Mouse (Mus musculus): ENCODE measurements around the gene Casp8. TPM values are rescaled to one million over a fixed set of nuclear protein-coding genes. Genes with fewer than 3 reads are reported as not detected.
"Not testable (repeated sequence)": the region's sequence is repeated elsewhere in the genome, so short reads cannot be mapped to it uniquely, and the experiment has no call there.

The Casp8 gene
- total and polyA plus RNA-seq, 3 experiments = 15.2 to 17.5 TPM; not detected in 1

DNA sequence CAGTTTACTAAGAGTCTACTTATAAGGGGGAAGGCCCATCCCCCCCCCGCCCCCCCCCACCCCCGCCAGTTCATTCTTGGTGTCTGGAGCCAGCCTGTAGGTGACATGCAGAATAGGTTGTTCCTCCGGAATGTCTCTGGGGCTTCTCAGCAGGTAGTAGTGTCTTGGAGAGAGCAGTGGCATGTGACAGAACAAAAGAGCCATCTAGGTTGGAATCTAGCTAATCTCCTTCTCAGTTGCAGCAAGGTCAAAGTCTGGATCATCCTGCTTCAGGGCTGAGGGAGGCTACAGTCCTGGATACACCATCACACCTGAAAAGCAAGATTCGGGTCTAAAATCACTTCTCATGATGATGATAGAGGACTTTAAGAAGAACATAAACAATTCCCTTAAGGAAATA is 90.5 kb downstream of the Casp8 start:
- Histone ChIP-seq H3K4me1 (ENCODE audit: control insufficient read depth in 1 of 2, insufficient read depth in 2 of 2, low read length in 2 of 2) (no peaks in the 10 kb centered on the region), H3K79me2 (ENCODE audit: control insufficient read depth, insufficient read depth, low read length, poor library complexity) (no peaks in the 10 kb centered on the region), H3K9ac (ENCODE audit: control insufficient read depth, low read depth, low read length, poor library complexity, severe bottlenecking) (no peak overlapping the region), H3K27ac (ENCODE audit: control insufficient read depth, low read depth, low read length) (no peak overlapping the region), H3K4me3 (ENCODE audit: control insufficient read depth in 1 of 2, insufficient read depth in 1 of 2, low read depth in 2 of 2, low read length in 2 of 2) (no peak overlapping the region), H3K27me3 (ENCODE audit: control insufficient read depth in 1 of 2, insufficient read depth in 2 of 2, low read length in 2 of 2) (no peaks in the 10 kb centered on the region), H3K9me3 (replicated peaks; ENCODE audit: insufficient read depth, low read length) (no peaks in the 10 kb centered on the region), H3K36me3 (ENCODE audit: control insufficient read depth in 1 of 2, insufficient read depth in 2 of 2, low read length in 2 of 2) (no peaks in the 10 kb centered on the region)
- DNase-seq (ENCODE audit: low read depth, low spot score) = no peak
- no peak for TF ChIP-seq POLR2AphosphoS5 (IDR thresholded peaks at IDR 0.05; ENCODE audit: borderline replicate concordance, low read depth, low read length)
- no peak for TF ChIP-seq HCFC1 (IDR thresholded peaks at IDR 0.05; ENCODE audit: low read depth, low read length)
- TF ChIP-seq TAL1 (IDR thresholded peaks at IDR 0.05; ENCODE audit: low read length) = no peak
- no peak for TF ChIP-seq EP300 (IDR thresholded peaks at IDR 0.05; ENCODE audit: low read depth in 1 of 2, low read length in 2 of 2)
- no peak for TF ChIP-seq TBP (IDR thresholded peaks at IDR 0.05; ENCODE audit: low read depth, low read length)
- TF ChIP-seq MYC (IDR thresholded peaks at IDR 0.05; ENCODE audit: low read depth, low read length) = no peak
- TF ChIP-seq MEF2A (IDR thresholded peaks at IDR 0.05; ENCODE audit: extremely low read depth, insufficient replicate concordance, low read depth, low read length, poor library complexity, severe bottlenecking) = no peak
- no peak for TF ChIP-seq CTCF (IDR thresholded peaks at IDR 0.05 in 2 of 3, conservative IDR thresholded peaks at IDR 0.05 in 1 of 3; ENCODE audit: control insufficient read depth in 1 of 3, insufficient read depth in 1 of 3, low read depth in 2 of 3, low read length in 3 of 3, poor library complexity in 1 of 3, severe bottlenecking in 1 of 3)
- no peak for TF ChIP-seq MYB (IDR thresholded peaks at IDR 0.05; ENCODE audit: low read depth, low read length)
- TF ChIP-seq UBTF (IDR thresholded peaks at IDR 0.05; ENCODE audit: borderline replicate concordance, insufficient read depth, low read depth, low read length) = no peak

DNA sequence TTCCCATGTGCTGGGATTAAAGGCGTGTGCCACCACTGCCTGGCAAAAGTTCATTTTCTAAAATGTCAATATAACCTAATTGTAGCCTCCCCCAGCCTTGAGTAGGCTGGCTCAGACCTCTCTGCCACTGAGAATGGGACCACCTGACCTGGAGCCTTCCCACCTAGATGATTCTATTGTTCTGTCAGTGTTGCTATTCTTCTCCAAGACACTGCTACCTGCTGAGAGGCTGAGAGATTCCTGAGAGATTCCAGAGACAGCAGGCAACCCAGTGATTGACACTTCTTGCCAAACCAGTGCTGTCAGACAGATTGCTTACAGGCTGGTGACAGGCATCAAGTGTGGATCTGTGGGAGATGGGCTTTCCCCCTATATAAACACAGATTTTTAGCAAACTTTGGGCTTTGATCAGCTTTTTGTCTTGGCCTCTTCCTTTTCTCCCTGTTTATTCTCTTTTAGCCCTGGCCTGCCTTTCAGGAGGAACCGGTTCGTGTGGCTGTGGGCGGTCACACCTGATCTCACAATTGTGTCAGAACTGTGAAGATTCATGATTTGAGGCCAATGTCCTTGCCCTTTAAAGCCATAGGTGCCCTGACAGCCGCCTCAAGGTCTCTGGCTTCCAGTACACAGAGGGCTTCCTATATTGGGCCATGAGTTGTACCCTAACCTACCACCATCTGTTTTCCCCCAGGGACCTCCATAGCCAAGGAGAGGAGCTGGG is 94.8 kb downstream of the Casp8 start:
- no peaks in the 10 kb centered on the region for H3K9me3 ChIP-seq (replicated peaks; ENCODE audit: insufficient read depth, low read length)
- H3K36me3 ChIP-seq (ENCODE audit: control insufficient read depth in 1 of 2, insufficient read depth in 2 of 2, low read length in 2 of 2) = no peaks in the 10 kb centered on the region
- TF ChIP-seq POLR2AphosphoS5 (IDR thresholded peaks at IDR 0.05; ENCODE audit: borderline replicate concordance, low read depth, low read length) = no peak
- no peaks in the 10 kb centered on the region for H3K79me2 ChIP-seq (ENCODE audit: control insufficient read depth, insufficient read depth, low read length, poor library complexity)
- no peak for DNase-seq (ENCODE audit: low read depth, low spot score)
- H3K4me3 ChIP-seq (ENCODE audit: control insufficient read depth in 1 of 2, insufficient read depth in 1 of 2, low read depth in 2 of 2, low read length in 2 of 2) = no peak overlapping the region
- no peaks in the 10 kb centered on the region for H3K4me1 ChIP-seq (ENCODE audit: control insufficient read depth in 1 of 2, insufficient read depth in 2 of 2, low read length in 2 of 2)
- no peaks in the 10 kb centered on the region for H3K27me3 ChIP-seq (ENCODE audit: control insufficient read depth in 1 of 2, insufficient read depth in 2 of 2, low read length in 2 of 2)
- no peak overlapping the region for H3K9ac ChIP-seq (ENCODE audit: control insufficient read depth, low read depth, low read length, poor library complexity, severe bottlenecking)
- H3K27ac ChIP-seq (ENCODE audit: control insufficient read depth, low read depth, low read length) = no peak overlapping the region

DNA sequence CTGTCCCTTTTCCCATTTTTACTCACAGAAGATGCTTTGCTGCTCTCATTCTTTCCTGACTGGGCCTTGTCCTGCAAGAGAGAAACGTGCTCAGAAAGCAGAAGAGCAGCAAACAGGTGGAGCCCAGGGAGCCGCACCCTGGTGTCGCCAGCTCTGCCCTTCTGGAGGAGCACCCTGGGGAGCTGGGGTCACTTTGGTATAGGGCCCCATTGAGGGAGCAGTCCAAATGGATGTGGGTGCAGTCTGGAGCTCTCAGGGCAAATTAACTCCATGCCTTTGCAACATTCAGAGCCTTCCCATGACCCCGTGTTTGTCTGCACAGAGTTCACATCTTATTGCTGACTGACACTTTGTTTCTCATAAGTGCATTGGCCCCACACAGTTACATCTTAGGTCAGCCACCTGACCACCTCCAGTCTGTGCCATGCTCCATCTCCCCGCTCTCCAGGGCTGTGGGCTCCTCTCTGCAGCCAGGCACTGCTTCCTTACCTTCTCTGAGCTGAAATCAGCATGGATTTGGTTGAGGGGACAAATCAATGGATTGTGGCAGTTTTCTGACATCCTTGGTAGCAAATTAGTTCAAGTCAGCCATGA is 95.6 kb downstream of the Casp8 start:
- not testable (repeated sequence) for H3K27ac ChIP-seq (ENCODE audit: control insufficient read depth, low read depth, low read length); DNase-seq (ENCODE audit: low read depth, low spot score); H3K4me1 ChIP-seq (ENCODE audit: control insufficient read depth in 1 of 2, insufficient read depth in 2 of 2, low read length in 2 of 2); H3K36me3 ChIP-seq (ENCODE audit: control insufficient read depth in 1 of 2, insufficient read depth in 2 of 2, low read length in 2 of 2); H3K79me2 ChIP-seq (ENCODE audit: control insufficient read depth, insufficient read depth, low read length, poor library complexity); H3K4me3 ChIP-seq (ENCODE audit: control insufficient read depth in 1 of 2, insufficient read depth in 1 of 2, low read depth in 2 of 2, low read length in 2 of 2); H3K9ac ChIP-seq (ENCODE audit: control insufficient read depth, low read depth, low read length, poor library complexity, severe bottlenecking); H3K9me3 ChIP-seq (replicated peaks; ENCODE audit: insufficient read depth, low read length); H3K27me3 ChIP-seq (ENCODE audit: control insufficient read depth in 1 of 2, insufficient read depth in 2 of 2, low read length in 2 of 2)

DNA sequence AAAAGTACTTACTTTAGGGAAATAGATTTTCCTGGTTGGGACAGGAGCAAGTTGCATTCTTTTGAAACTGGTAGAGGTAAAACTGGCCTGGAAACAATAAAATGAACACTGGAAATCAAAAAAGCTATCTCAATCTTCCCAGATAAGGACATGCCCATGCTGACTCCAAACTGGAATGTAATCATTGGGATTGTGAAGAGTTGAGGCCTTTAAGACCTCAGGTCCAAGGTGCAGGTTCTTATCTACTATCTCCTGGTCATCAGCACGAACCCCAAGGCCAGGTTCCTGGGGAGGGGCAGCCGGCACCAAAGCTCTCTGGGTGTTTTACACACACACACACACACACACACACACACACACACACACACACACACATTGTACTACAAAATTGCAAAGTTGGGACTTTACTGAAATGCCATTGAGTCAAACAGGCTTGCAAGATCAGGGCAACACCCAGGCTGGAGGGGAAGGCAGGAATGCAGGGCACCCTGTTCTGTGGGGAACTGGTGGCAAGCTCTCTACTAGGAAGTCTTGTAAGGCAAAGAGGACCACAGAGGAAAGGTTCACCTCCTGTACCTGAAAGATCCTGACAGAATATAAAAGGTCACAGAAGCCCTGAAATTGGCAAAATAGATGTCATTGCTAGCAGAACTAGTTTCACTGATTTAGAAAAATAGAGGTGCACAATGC is 96.5 kb downstream of the Casp8 start:
- H3K4me3 ChIP-seq (ENCODE audit: control insufficient read depth in 1 of 2, insufficient read depth in 1 of 2, low read depth in 2 of 2, low read length in 2 of 2); H3K27ac ChIP-seq (ENCODE audit: control insufficient read depth, low read depth, low read length); H3K79me2 ChIP-seq (ENCODE audit: control insufficient read depth, insufficient read depth, low read length, poor library complexity); H3K36me3 ChIP-seq (ENCODE audit: control insufficient read depth in 1 of 2, insufficient read depth in 2 of 2, low read length in 2 of 2); H3K27me3 ChIP-seq (ENCODE audit: control insufficient read depth in 1 of 2, insufficient read depth in 2 of 2, low read length in 2 of 2); H3K9ac ChIP-seq (ENCODE audit: control insufficient read depth, low read depth, low read length, poor library complexity, severe bottlenecking); H3K4me1 ChIP-seq (ENCODE audit: control insufficient read depth in 1 of 2, insufficient read depth in 2 of 2, low read length in 2 of 2); H3K9me3 ChIP-seq (replicated peaks; ENCODE audit: insufficient read depth, low read length); DNase-seq (ENCODE audit: low read depth, low spot score): not testable (repeated sequence)

GRCm38 (mm10) chr1:58892386-58892785 is 97.2 kb downstream of the Casp8 start:
- not testable (repeated sequence) for H3K79me2 ChIP-seq (ENCODE audit: control insufficient read depth, insufficient read depth, low read length, poor library complexity); H3K9ac ChIP-seq (ENCODE audit: control insufficient read depth, low read depth, low read length, poor library complexity, severe bottlenecking); DNase-seq (ENCODE audit: low read depth, low spot score); H3K9me3 ChIP-seq (replicated peaks; ENCODE audit: insufficient read depth, low read length); H3K36me3 ChIP-seq (ENCODE audit: control insufficient read depth in 1 of 2, insufficient read depth in 2 of 2, low read length in 2 of 2); H3K27ac ChIP-seq (ENCODE audit: control insufficient read depth, low read depth, low read length); H3K4me1 ChIP-seq (ENCODE audit: control insufficient read depth in 1 of 2, insufficient read depth in 2 of 2, low read length in 2 of 2); H3K27me3 ChIP-seq (ENCODE audit: control insufficient read depth in 1 of 2, insufficient read depth in 2 of 2, low read length in 2 of 2); H3K4me3 ChIP-seq (ENCODE audit: control insufficient read depth in 1 of 2, insufficient read depth in 1 of 2, low read depth in 2 of 2, low read length in 2 of 2)

All from MEL (cell line).